ENCODE assay signal across 7 mouse cellular contexts in the genomic region with DNA sequence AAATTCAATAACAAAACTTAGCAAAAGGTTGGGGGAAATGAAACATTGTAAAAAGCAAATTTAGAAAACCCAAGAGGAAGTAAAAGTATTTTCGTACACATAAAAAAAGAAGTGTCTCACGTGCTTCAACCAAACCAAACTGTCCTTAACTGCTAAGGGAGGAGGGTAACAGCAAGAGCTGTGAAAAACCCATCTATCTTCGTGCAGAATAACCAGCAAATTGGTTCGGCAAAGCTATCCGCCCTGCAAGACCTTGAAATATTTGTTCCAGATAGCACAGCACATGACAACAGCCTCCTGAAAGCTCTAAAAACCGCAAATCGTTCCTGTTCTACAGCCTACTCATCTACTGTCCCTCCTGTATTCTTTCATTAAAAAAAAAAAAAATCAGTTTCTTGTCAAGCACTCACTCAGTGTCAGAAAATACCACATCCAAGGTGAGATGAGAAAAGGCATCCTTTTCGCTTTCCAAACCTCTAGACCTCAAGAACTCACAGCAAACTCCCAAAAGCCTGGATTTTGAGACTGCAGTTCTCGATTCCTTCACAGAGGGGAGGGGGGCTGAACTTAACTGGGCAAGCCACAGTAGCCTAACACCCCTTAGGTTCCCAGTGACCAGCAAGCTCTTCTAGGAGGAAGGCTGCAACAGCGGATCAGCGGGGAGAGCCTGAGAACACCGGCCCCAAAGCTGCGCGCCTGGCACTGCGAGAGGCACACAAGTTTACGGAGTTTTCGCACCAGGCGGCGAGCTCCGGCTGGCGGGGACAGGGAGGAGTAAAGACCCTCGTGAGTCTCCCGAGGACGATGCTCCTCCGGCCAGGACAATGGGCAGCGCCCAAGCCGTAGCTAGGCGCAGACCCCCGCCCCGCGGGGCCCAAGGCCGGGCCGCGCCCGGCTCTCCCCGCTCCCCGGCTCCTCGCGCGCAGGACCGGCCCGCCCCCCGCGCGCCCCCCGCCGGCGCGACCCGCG. TPM values are rescaled to one million over a fixed set of nuclear protein-coding genes. Genes with fewer than 3 reads are reported as not detected.
A peak's percentile ranks its signal among the peaks of the same experiment; 100 is the strongest.
DNase-seq lines count a peak whose midpoint lies in the region; ATAC-seq and TF ChIP-seq lines count a peak whose summit lies in the region.

No protein-coding gene starts in this region.

- DNase-seq in 3134 (ENCODE audit: extremely low read depth, insufficient read length, low spot score) (peak; percentile 61), 416B (ENCODE audit: low read depth) (peak; percentile 54)
- peak; percentile 12 to 22 for DNase-seq in adrenal gland, postnatal 4 days (ENCODE audit: low spot score in 2 of 2)
- peak; percentile 17 to 42 for DNase-seq in frontal cortex, adult 2 months (ENCODE audit: extremely low spot score in 1 of 2, low spot score in 1 of 2)
- peak; percentile 63 for DNase-seq in stomach, postnatal 0 days (ENCODE audit: low spot score)

- WGBS in kidney, embryonic 15.5 days: 1% methylated on average over 34 of the region's 51 CpGs
- WGBS in stomach, postnatal 0 days: 1% methylated on average over 34 of the region's 51 CpGs

- peaks cover 44% of the 10 kb centered on the region for H3K4me1 ChIP-seq in kidney, embryonic 15.5 days
- H3K4me1 ChIP-seq in stomach, postnatal 0 days (replicated peaks; ENCODE audit: control insufficient read depth, insufficient read depth): peaks cover 9% of the 10 kb centered on the region; the same call in 1 of the 2 replicates

- H3K36me3 ChIP-seq in kidney, embryonic 15.5 days: no peaks in the 10 kb centered on the region
- no peaks in the 10 kb centered on the region for H3K36me3 ChIP-seq in stomach, postnatal 0 days (ENCODE audit: control insufficient read depth, insufficient read depth, low read length)

- TF ChIP-seq CTCF in stomach, postnatal 0 days (IDR thresholded peaks at IDR 0.05; ENCODE audit: low read depth): peak; percentile 22

- peak overlapping the region; percentile 95 for H3K27ac ChIP-seq in kidney, embryonic 15.5 days
- H3K27ac ChIP-seq in stomach, postnatal 0 days (replicated peaks): peak overlapping the region; percentile 94

- H3K9me3 ChIP-seq in kidney, embryonic 15.5 days (replicated peaks): no peaks in the 10 kb centered on the region
- no peaks in the 10 kb centered on the region for H3K9me3 ChIP-seq in stomach, postnatal 0 days (ENCODE audit: control insufficient read depth, low read length)

- H3K4me3 ChIP-seq in kidney, embryonic 15.5 days (replicated peaks): peak overlapping the region; percentile 84
- peak overlapping the region; percentile 83 for H3K4me3 ChIP-seq in stomach, postnatal 0 days (ENCODE audit: low read depth, low read length)

- peak overlapping the region; percentile 87 for H3K9ac ChIP-seq in kidney, embryonic 15.5 days
- peak overlapping the region; percentile 93 for H3K9ac ChIP-seq in stomach, postnatal 0 days (ENCODE audit: low read length)

- no peaks in the 10 kb centered on the region for H3K27me3 ChIP-seq in kidney, embryonic 15.5 days
- H3K27me3 ChIP-seq in stomach, postnatal 0 days (ENCODE audit: control insufficient read depth, insufficient read depth, low read length): no peaks in the 10 kb centered on the region

- peak overlapping the region; percentile 79 for H3K4me2 ChIP-seq in kidney, embryonic 15.5 days
- H3K4me2 ChIP-seq in stomach, postnatal 0 days (replicated peaks; ENCODE audit: low read depth): peak overlapping the region; percentile 78

- no peak for TF ChIP-seq EP300 in stomach, postnatal 0 days (optimal IDR thresholded peaks at IDR 0.05)

- peak; percentile 71 for ATAC-seq in kidney, embryonic 15.5 days (replicated peaks; ENCODE audit: low FRiP score)
- ATAC-seq in megakaryocyte, adult 5-6 weeks (ENCODE audit: poor library complexity, severe bottlenecking): 0 out of 2 replicates have a peak, but pooled peaks have one; percentile 1
- ATAC-seq in stomach, postnatal 0 days (ENCODE audit: low FRiP score, low TSS enrichment): peak; percentile 24

RNA-seq across cellular contexts. Expression of a gene that starts 0.5 kb away (rescaled TPM):
- total RNA-seq in adrenal gland, postnatal 4 days (2021): 10 to 100 TPM; 34.0 to 35.7 TPM
- polyA plus RNA-seq in frontal cortex, adult 2 months (2012; rRNA removed): 87.9 and 89.4 TPM in 2 replicates
- polyA plus RNA-seq in kidney, embryonic 15.5 days (2015; fragmentation: Nextera tagmentation; extraction: Ambion mirVana): 54.5 and 54.9 TPM in 2 replicates
- 22.6 and 23.4 TPM in 2 replicates for total RNA-seq in megakaryocyte, adult 5-6 weeks (2015)
- 30.1 and 37.4 TPM in 2 replicates for total RNA-seq in megakaryocyte, adult 5-6 weeks (2017)
- polyA plus RNA-seq in stomach, postnatal 0 days (2015; fragmentation: Nextera tagmentation; extraction: Ambion mirVana): 27.2 and 27.8 TPM in 2 replicates

RNA-seq across cellular contexts. Expression of a gene that starts 0.7 kb away (rescaled TPM):
- total RNA-seq in adrenal gland, postnatal 4 days (2021): 10 to 100 TPM; 43.5 to 54.8 TPM
- polyA plus RNA-seq in frontal cortex, adult 2 months (2012; rRNA removed): 16.4 and 20.4 TPM in 2 replicates
- 23.7 and 25.2 TPM in 2 replicates for polyA plus RNA-seq in kidney, embryonic 15.5 days (2015; fragmentation: Nextera tagmentation; extraction: Ambion mirVana)
- 123 and 129 TPM in 2 replicates for total RNA-seq in megakaryocyte, adult 5-6 weeks (2015)
- total RNA-seq in megakaryocyte, adult 5-6 weeks (2017): 40.7 and 51.7 TPM in 2 replicates
- polyA plus RNA-seq in stomach, postnatal 0 days (2015; fragmentation: Nextera tagmentation; extraction: Ambion mirVana): 8.0 and 10.6 TPM in 2 replicates

Comparison
In these comparisons a context has a peak if more than half of its experiments do, and no peak if none do; other contexts are left out.
1. Peak in every context shown above with its lines: DNase-seq, ATAC-seq, H3K4me3 ChIP-seq and H3K27ac ChIP-seq.
2. ATAC-seq: peak in every context shown above with its lines; median percentile 71 in kidney, embryonic 15.5 days; 24 in stomach, postnatal 0 days; 1 in megakaryocyte, adult 5-6 weeks.